Mouse (Mus musculus): ENCODE results near the gene Rela.

- TF ChIP-seq POLR2A (IDR thresholded peaks at IDR 0.05; ENCODE audit: low read depth, low read length) (no peak), CTCF (IDR thresholded peaks at IDR 0.05; ENCODE audit: borderline replicate concordance, insufficient read depth, low read length) (no peak)
Measured at GRCm38 (mm10) chr19:5664669-5665257, 27.5 kb downstream of the Rela start.

All from embryonic fibroblast, embryonic 13.5 days (primary cell).